In genomic region chr1:170214383-170214756, GRCm38 (mm10) we compare ENCODE assay signal across 8 mouse cellular contexts. TPM values are rescaled to one million over a fixed set of nuclear protein-coding genes. Genes with fewer than 3 reads are reported as not detected.
DNase-seq lines count a peak whose midpoint lies in the region; ATAC-seq and TF ChIP-seq lines count a peak whose summit lies in the region.

No protein-coding gene starts in this region.

- no peak for DNase-seq in embryonic facial prominence, embryonic 10.5 days (ENCODE audit: low spot score)
- DNase-seq in gastrocnemius, adult 18-20 months (ENCODE audit: low spot score) = no peak
- no peak for DNase-seq in right cerebral cortex, postnatal 25 days
- DNase-seq in frontal cortex, postnatal 14 days (ENCODE audit: low spot score in 2 of 2) = no peak

- H3K27ac ChIP-seq in embryonic facial prominence, embryonic 10.5 days (replicated peaks) = no peak overlapping the region
- H3K27ac ChIP-seq in intestine, embryonic 16.5 days (ENCODE audit: low read length) = peak overlapping the region; percentile 82; the same call in 1 of the 2 replicates
- no peak overlapping the region for H3K27ac ChIP-seq in olfactory bulb, adult 2 months (ENCODE audit: insufficient read depth, low read depth, low read length)

- ATAC-seq in megakaryocyte, adult 5-6 weeks (ENCODE audit: poor library complexity, severe bottlenecking) = no peak
- ATAC-seq in intestine, embryonic 16.5 days = no peak

- no peaks in the 10 kb centered on the region for H3K9me3 ChIP-seq in megakaryocyte, embryonic 14.5 days
- H3K9me3 ChIP-seq in embryonic facial prominence, embryonic 10.5 days = no peaks in the 10 kb centered on the region
- H3K9me3 ChIP-seq in intestine, embryonic 16.5 days (ENCODE audit: control insufficient read depth, low read length) = no peaks in the 10 kb centered on the region

- no peaks in the 10 kb centered on the region for H3K27me3 ChIP-seq in megakaryocyte, embryonic 14.5 days (replicated peaks)
- no peaks in the 10 kb centered on the region for H3K27me3 ChIP-seq in embryonic facial prominence, embryonic 10.5 days (replicated peaks; ENCODE audit: low read depth, poor library complexity, severe bottlenecking)
- no peaks in the 10 kb centered on the region for H3K27me3 ChIP-seq in intestine, embryonic 16.5 days (replicated peaks; ENCODE audit: control insufficient read depth, insufficient read depth, low read length)

- no peak for TF ChIP-seq POLR2A in olfactory bulb, adult 2 months (IDR thresholded peaks at IDR 0.05; ENCODE audit: insufficient read depth, low read depth, low read length)

- peak overlapping the region; percentile 94 for H3K9ac ChIP-seq in intestine, embryonic 16.5 days (ENCODE audit: low read depth, low read length)

- WGBS in embryonic facial prominence, embryonic 10.5 days = 47% methylated on average over 7 of the region's 7 CpGs
- WGBS in intestine, embryonic 16.5 days = 25% methylated on average over 7 of the region's 7 CpGs
- WGBS in olfactory bulb, adult 2 months = 23% methylated on average over 7 of the region's 7 CpGs

- TF ChIP-seq CTCF in olfactory bulb, adult 2 months (IDR thresholded peaks at IDR 0.05; ENCODE audit: insufficient read depth, low read depth, low read length) = no peak

- peak overlapping the region; percentile 67 for H3K4me2 ChIP-seq in intestine, embryonic 16.5 days (ENCODE audit: low read depth, low read length)

- peak overlapping the region; percentile 97 for H3K4me3 ChIP-seq in megakaryocyte, embryonic 14.5 days (replicated peaks)
- peak overlapping the region; percentile 99 for H3K4me3 ChIP-seq in embryonic facial prominence, embryonic 10.5 days
- peak overlapping the region; percentile 82 for H3K4me3 ChIP-seq in intestine, embryonic 16.5 days (ENCODE audit: low read length)
- H3K4me3 ChIP-seq in olfactory bulb, adult 2 months (ENCODE audit: insufficient read depth, low read depth, low read length) = peak overlapping the region; percentile 89

- peaks cover 32% of the 10 kb centered on the region for H3K36me3 ChIP-seq in megakaryocyte, embryonic 14.5 days (replicated peaks; ENCODE audit: low read length)
- peaks cover 31% of the 10 kb centered on the region for H3K36me3 ChIP-seq in embryonic facial prominence, embryonic 10.5 days (replicated peaks)
- H3K36me3 ChIP-seq in intestine, embryonic 16.5 days (ENCODE audit: control insufficient read depth, insufficient read depth, low read length) = no peaks in the 10 kb centered on the region

- H3K4me1 ChIP-seq in megakaryocyte, embryonic 14.5 days = peaks cover 12% of the 10 kb centered on the region; the same call in 1 of the 2 replicates
- peaks cover 8% of the 10 kb centered on the region; the same call in 1 of the 2 replicates for H3K4me1 ChIP-seq in embryonic facial prominence, embryonic 10.5 days
- peaks cover 3% of the 10 kb centered on the region; the same call in 1 of the 2 replicates for H3K4me1 ChIP-seq in intestine, embryonic 16.5 days (ENCODE audit: control insufficient read depth, insufficient read depth, low read length)
- peaks cover 4% of the 10 kb centered on the region; the same call in 1 of the 2 replicates for H3K4me1 ChIP-seq in olfactory bulb, adult 2 months (ENCODE audit: control insufficient read depth, insufficient read depth, low read length)

RNA-seq across cellular contexts. Expression of gene Uhmk1, which starts 0.8 kb away (rescaled TPM):
- 0.74 and 1.1 TPM in 2 replicates for polyA plus RNA-seq in megakaryocyte, embryonic 14.5 days (2012; ENCODE audit: insufficient read depth, low replicate concordance)
- total RNA-seq in megakaryocyte, adult 5-6 weeks (2015) = 43.0 and 50.9 TPM in 2 replicates
- 48.3 and 55.7 TPM in 2 replicates for total RNA-seq in megakaryocyte, adult 5-6 weeks (2017)
- polyA plus RNA-seq in embryonic facial prominence, embryonic 10.5 days (2016; fragmentation: Nextera tagmentation; extraction: Ambion mirVana) = 10.6 and 11.3 TPM in 2 replicates
- 5.7 and 7.1 TPM in 2 replicates for polyA plus RNA-seq in intestine, embryonic 16.5 days (2015; fragmentation: Nextera tagmentation; extraction: Ambion mirVana)
- 38.9 TPM in 1 of 2 replicates, not detected in the other for polyA plus RNA-seq in olfactory bulb, adult 2 months (2012; ENCODE audit: insufficient read depth, insufficient read length, low replicate concordance, missing spikeins)
- total RNA-seq in gastrocnemius, adult 18-20 months (2021) = 10 to 100 TPM; 11.7 to 15.6 TPM

RNA-seq across cellular contexts. Expression of gene Sh2d1b2, which starts 18.2 kb away (rescaled TPM):
- not detected in 2 replicates for polyA plus RNA-seq in megakaryocyte, embryonic 14.5 days (2012; ENCODE audit: insufficient read depth, low replicate concordance)
- 0.57 TPM in 1 of 2 replicates, not detected in the other for total RNA-seq in megakaryocyte, adult 5-6 weeks (2015)
- total RNA-seq in megakaryocyte, adult 5-6 weeks (2017) = not detected in 2 replicates
- polyA plus RNA-seq in embryonic facial prominence, embryonic 10.5 days (2016; fragmentation: Nextera tagmentation; extraction: Ambion mirVana) = not detected in 2 replicates
- polyA plus RNA-seq in intestine, embryonic 16.5 days (2015; fragmentation: Nextera tagmentation; extraction: Ambion mirVana) = not detected in 2 replicates
- polyA plus RNA-seq in olfactory bulb, adult 2 months (2012; ENCODE audit: insufficient read depth, insufficient read length, low replicate concordance, missing spikeins) = not detected in 2 replicates
- not detected for total RNA-seq in gastrocnemius, adult 18-20 months (2021)

RNA-seq across cellular contexts. Expression of gene Uap1, which starts 39.6 kb away (rescaled TPM):
- 0.74 and 2.3 TPM in 2 replicates for polyA plus RNA-seq in megakaryocyte, embryonic 14.5 days (2012; ENCODE audit: insufficient read depth, low replicate concordance)
- 57.7 and 66.6 TPM in 2 replicates for total RNA-seq in megakaryocyte, adult 5-6 weeks (2015)
- 58.5 and 79.1 TPM in 2 replicates for total RNA-seq in megakaryocyte, adult 5-6 weeks (2017)
- 56.3 and 56.5 TPM in 2 replicates for polyA plus RNA-seq in embryonic facial prominence, embryonic 10.5 days (2016; fragmentation: Nextera tagmentation; extraction: Ambion mirVana)
- polyA plus RNA-seq in intestine, embryonic 16.5 days (2015; fragmentation: Nextera tagmentation; extraction: Ambion mirVana) = 46.5 and 46.9 TPM in 2 replicates
- not detected in 2 replicates for polyA plus RNA-seq in olfactory bulb, adult 2 months (2012; ENCODE audit: insufficient read depth, insufficient read length, low replicate concordance, missing spikeins)
- 10 to 100 TPM; 43.4 to 49.7 TPM for total RNA-seq in gastrocnemius, adult 18-20 months (2021)

Comparison
In these comparisons a context has a peak if more than half of its experiments do, and no peak if none do; other contexts are left out.
1. RNA of gene Uap1, which starts 39.6 kb away (polyA plus RNA-seq): 56.3 to 56.5 TPM in embryonic facial prominence, embryonic 10.5 days and 46.5 to 46.9 TPM in intestine, embryonic 16.5 days; 0.74 to 2.3 TPM in megakaryocyte, embryonic 14.5 days and not detected in olfactory bulb, adult 2 months; every median in the first group is over 10 times any median in the second.
2. Peak in every context shown above with its lines, with median percentiles within 50 percentile points of each other: H3K4me3 ChIP-seq.